Mouse (Mus musculus): ENCODE measurements around the gene Mzf1. TPM values are rescaled to one million over a fixed set of nuclear protein-coding genes. Genes with fewer than 3 reads are reported as not detected.

The Mzf1 gene
- total and polyA plus RNA-seq, 3 experiments, result 0.31 to 0.55 (median 0.50) TPM

GRCm38 (mm10) chr7:13053501-13053900 lies 1.1 kb downstream of the Mzf1 start:
- H3K4me3 ChIP-seq (replicated peaks in 1 of 3; ENCODE audit: low read depth in 2 of 3, low read length in 2 of 3, poor library complexity in 1 of 3), result no peak overlapping the region

GRCm38 (mm10) chr7:13053001-13053400 lies 1.6 kb downstream of the Mzf1 start:
- Histone ChIP-seq H3K9me3 (replicated peaks; ENCODE audit: low read length) (no peaks in the 10 kb centered on the region), H3K27me3 (replicated peaks) (peaks cover 26% of the 10 kb centered on the region), H3K4me2 (ENCODE audit: insufficient read depth, low read depth, poor library complexity, severe bottlenecking) (no peak overlapping the region), H3K36me3 (replicated peaks in 1 of 2; ENCODE audit: control insufficient read depth in 1 of 2, insufficient read depth in 1 of 2, low read length in 1 of 2) (no peaks in the 10 kb centered on the region), H3K27ac (ENCODE audit: insufficient read depth, low read depth) (no peak overlapping the region), H3K4me3 (replicated peaks in 1 of 3; ENCODE audit: low read depth in 2 of 3, low read length in 2 of 3, poor library complexity in 1 of 3) (no peak overlapping the region), H3K9ac (ENCODE audit: insufficient read depth, low read depth) (no peak overlapping the region), H3K79me2 (replicated peaks; ENCODE audit: control insufficient read depth, extremely low read depth, insufficient read depth, poor library complexity, severe bottlenecking) (no peaks in the 10 kb centered on the region), H3K4me1 (ENCODE audit: control insufficient read depth in 1 of 2, insufficient read depth in 2 of 2) (peaks cover 0 to 10% of the 10 kb centered on the region in 2 experiments; a peak in 1 of 4 replicates)
- TF ChIP-seq USF1 (IDR thresholded peaks at IDR 0.05; ENCODE audit: low read depth, low read length) (no peak), SIN3A (IDR thresholded peaks at IDR 0.05; ENCODE audit: low read length) (no peak), ELF1 (IDR thresholded peaks at IDR 0.05; ENCODE audit: low read depth, low read length) (no peak), ZMIZ1 (IDR thresholded peaks at IDR 0.05; ENCODE audit: low read depth, low read length) (no peak), BHLHE40 (IDR thresholded peaks at IDR 0.05; ENCODE audit: low read depth, low read length) (no peak), POLR2A (IDR thresholded peaks at IDR 0.05; ENCODE audit: low read depth, low read length) (no peak), MEF2A (IDR thresholded peaks at IDR 0.05; ENCODE audit: borderline replicate concordance, low read depth, low read length) (no peak), NELFE (IDR thresholded peaks at IDR 0.05; ENCODE audit: low read depth, low read length) (no peak), POLR2AphosphoS2 (IDR thresholded peaks at IDR 0.05; ENCODE audit: low read depth, low read length) (no peak), ZKSCAN1 (IDR thresholded peaks at IDR 0.05; ENCODE audit: borderline replicate concordance, low read depth, low read length) (no peak), GABPA (IDR thresholded peaks at IDR 0.05; ENCODE audit: insufficient replicate concordance, low read depth, low read length) (no peak), NRF1 (IDR thresholded peaks at IDR 0.05; ENCODE audit: low read depth, low read length) (no peak), E2F4 (IDR thresholded peaks at IDR 0.05; ENCODE audit: insufficient replicate concordance, low read depth, low read length) (no peak), USF2 (conservative IDR thresholded peaks at IDR 0.05; ENCODE audit: low read depth, low read length) (no peak), RAD21 (IDR thresholded peaks at IDR 0.05; ENCODE audit: low read depth, low read length) (no peak), CTCF (conservative IDR thresholded peaks at IDR 0.05 in 1 of 2, IDR thresholded peaks at IDR 0.05 in 1 of 2; ENCODE audit: low read depth in 2 of 2, low read length in 2 of 2) (no peak), JUND (conservative IDR thresholded peaks at IDR 0.05; ENCODE audit: low read depth, low read length) (no peak)
- dilution Hi-C loops (cut with MboI; ENCODE audit: extremely low pct_ligation_motif_present, extremely low pct_unique_long_range_greater_than_20kb, low sequenced_read_pairs), result no loop called here
- no peak for DNase-seq (ENCODE audit: extremely low read depth)
- in situ Hi-C loops (cut with MboI; ENCODE audit: low pct_ligation_motif_present, low pct_unique_long_range_greater_than_20kb, low sequenced_read_pairs), result loop anchor here (25.0 kb wide), 2 partner anchors 234 to 1259 kb away; partner anchors contain the start of genes Lig1 and Zswim9

More at GRCm38 (mm10) chr7:13053501-13053900, 1.1 kb downstream of the Mzf1 start:
- DNase-seq (ENCODE audit: extremely low read depth), result no peak
- in situ Hi-C loops (cut with MboI; ENCODE audit: low pct_ligation_motif_present, low pct_unique_long_range_greater_than_20kb, low sequenced_read_pairs) (loop anchor here (25.0 kb wide), 2 partner anchors 234 to 1259 kb away; partner anchors contain the start of genes Lig1 and Zswim9), dilution Hi-C loops (cut with MboI; ENCODE audit: extremely low pct_ligation_motif_present, extremely low pct_unique_long_range_greater_than_20kb, low sequenced_read_pairs) (no loop called here)
- H3K9me3 ChIP-seq (replicated peaks; ENCODE audit: low read length), result no peaks in the 10 kb centered on the region
- TF ChIP-seq GABPA (IDR thresholded peaks at IDR 0.05; ENCODE audit: insufficient replicate concordance, low read depth, low read length) (no peak), USF1 (IDR thresholded peaks at IDR 0.05; ENCODE audit: low read depth, low read length) (no peak), JUND (conservative IDR thresholded peaks at IDR 0.05; ENCODE audit: low read depth, low read length) (no peak), USF2 (conservative IDR thresholded peaks at IDR 0.05; ENCODE audit: low read depth, low read length) (no peak), E2F4 (IDR thresholded peaks at IDR 0.05; ENCODE audit: insufficient replicate concordance, low read depth, low read length) (no peak), SMC3 (IDR thresholded peaks at IDR 0.05; ENCODE audit: low read depth, low read length) (no peak), ZMIZ1 (IDR thresholded peaks at IDR 0.05; ENCODE audit: low read depth, low read length) (no peak), CHD2 (IDR thresholded peaks at IDR 0.05; ENCODE audit: low read length) (no peak), ZNF384 (IDR thresholded peaks at IDR 0.05; ENCODE audit: low read depth, low read length) (no peak), TBP (conservative IDR thresholded peaks at IDR 0.05; ENCODE audit: low read depth, low read length) (no peak), CHD1 (IDR thresholded peaks at IDR 0.05; ENCODE audit: low read depth, low read length) (no peak), MEF2A (IDR thresholded peaks at IDR 0.05; ENCODE audit: borderline replicate concordance, low read depth, low read length) (no peak), CTCF (conservative IDR thresholded peaks at IDR 0.05 in 1 of 2, IDR thresholded peaks at IDR 0.05 in 1 of 2; ENCODE audit: low read depth in 2 of 2, low read length in 2 of 2) (no peak), POLR2A (IDR thresholded peaks at IDR 0.05; ENCODE audit: low read depth, low read length) (no peak), MAX (IDR thresholded peaks at IDR 0.05; ENCODE audit: low read length) (no peak), HCFC1 (IDR thresholded peaks at IDR 0.05; ENCODE audit: low read depth, low read length) (no peak), NRF1 (IDR thresholded peaks at IDR 0.05; ENCODE audit: low read depth, low read length) (no peak)
- H3K4me2 ChIP-seq (ENCODE audit: insufficient read depth, low read depth, poor library complexity, severe bottlenecking), result no peak overlapping the region
- peaks cover 26% of the 10 kb centered on the region for H3K27me3 ChIP-seq (replicated peaks)
- H3K9ac ChIP-seq (ENCODE audit: insufficient read depth, low read depth), result no peak overlapping the region
- H3K4me1 ChIP-seq (ENCODE audit: control insufficient read depth in 1 of 2, insufficient read depth in 2 of 2), result peaks cover 0 to 10% of the 10 kb centered on the region in 2 experiments; a peak in 1 of 4 replicates
- H3K36me3 ChIP-seq (replicated peaks in 1 of 2; ENCODE audit: control insufficient read depth in 1 of 2, insufficient read depth in 1 of 2, low read length in 1 of 2), result no peaks in the 10 kb centered on the region
- no peaks in the 10 kb centered on the region for H3K79me2 ChIP-seq (replicated peaks; ENCODE audit: control insufficient read depth, extremely low read depth, insufficient read depth, poor library complexity, severe bottlenecking)
- no peak overlapping the region for H3K27ac ChIP-seq (ENCODE audit: insufficient read depth, low read depth)

All from CH12.LX (cell line).